Comparison of ENCODE assay signal across 16 mouse cellular contexts in the genomic region with DNA sequence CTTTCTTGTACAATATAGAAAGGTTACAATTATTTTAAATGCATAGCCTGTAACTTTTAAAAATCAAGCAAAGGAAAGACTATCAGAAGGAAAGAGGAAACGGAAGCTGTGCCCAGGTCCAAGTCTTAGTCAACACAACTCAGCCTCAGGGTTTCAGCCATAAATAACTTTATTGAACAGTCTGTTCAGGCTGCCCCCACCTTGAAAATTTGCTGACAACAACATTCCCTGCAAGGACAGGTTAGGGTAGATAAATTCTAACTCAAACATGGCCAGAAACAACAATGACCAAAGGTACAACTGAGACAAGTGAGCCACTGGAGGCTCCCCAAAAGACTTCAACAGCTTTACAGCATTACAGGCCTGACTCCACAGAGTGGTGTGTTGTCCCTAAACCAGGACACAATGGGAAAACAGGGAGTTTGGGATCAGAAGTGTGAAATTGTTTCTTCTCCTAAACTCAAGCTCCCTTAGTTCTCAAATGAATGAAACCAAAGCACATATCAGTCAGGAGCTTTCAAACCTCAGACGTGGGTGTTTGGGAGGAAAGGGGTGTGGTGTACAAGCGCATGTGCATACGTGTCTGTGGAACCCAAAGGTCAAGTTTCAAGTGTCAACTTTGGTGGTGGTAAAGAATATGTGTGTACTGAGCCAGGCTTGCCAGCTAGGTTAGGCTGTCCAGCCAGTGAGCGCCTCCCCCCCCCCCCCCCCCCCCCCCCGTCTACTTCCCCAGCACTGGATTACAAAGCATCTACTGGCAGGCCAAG. TPM values are rescaled to one million over a fixed set of nuclear protein-coding genes. Genes with fewer than 3 reads are reported as not detected.
A peak's percentile ranks its signal among the peaks of the same experiment; 100 is the strongest.
DNase-seq lines count a peak whose midpoint lies in the region; ATAC-seq and TF ChIP-seq lines count a peak whose summit lies in the region.
"Had no signal": no experiment of that assay in that cellular context is flagged by ENCODE, and none has a peak within 500 bp of the region (broad histone marks: within the 10 kb centered on the region; RNA-seq: fewer than 3 reads in every experiment).

No protein-coding gene starts in this region.

- H3K4me3 ChIP-seq in intestine, embryonic 15.5 days (replicated peaks), result no peak overlapping the region
- no peak overlapping the region for H3K4me3 ChIP-seq in midbrain, postnatal 0 days (ENCODE audit: low read depth, low read length)

- no peak overlapping the region for H3K4me2 ChIP-seq in intestine, embryonic 15.5 days (replicated peaks)
- no peak overlapping the region for H3K4me2 ChIP-seq in midbrain, postnatal 0 days (ENCODE audit: low read depth, low read length, poor library complexity, severe bottlenecking)
- H3K4me2 ChIP-seq: hindbrain, embryonic 14.5 days had no signal

- no peak overlapping the region for H3K27ac ChIP-seq in intestine, embryonic 15.5 days
- no peak overlapping the region for H3K27ac ChIP-seq in midbrain, postnatal 0 days (ENCODE audit: low read depth, low read length)
- H3K27ac ChIP-seq: hindbrain, embryonic 14.5 days had no signal

- peak; percentile 63 for ATAC-seq in intestine, embryonic 15.5 days
- ATAC-seq in monocyte, adult 5-6 weeks (replicated peaks; ENCODE audit: insufficient number of reproducible peaks, low FRiP score, low TSS enrichment, poor library complexity, severe bottlenecking), result peak; percentile 69
- ATAC-seq in midbrain, postnatal 0 days (ENCODE audit: low FRiP score), result no peak
- ATAC-seq: forebrain, embryonic 14.5 days had no signal

- DNase-seq in A20 (ENCODE audit: low read depth, low spot score), result peak; percentile 45
- peak; percentile 68 for DNase-seq in CD4-positive, CD25-positive, alpha-beta regulatory T cell, adult 2 months (ENCODE audit: low read depth, low spot score)
- DNase-seq in cerebellum, adult 9-10 months, result no peak
- DNase-seq in midbrain, postnatal 0 days (ENCODE audit: low spot score), result no peak
- no peak for DNase-seq in urinary bladder, adult 18-20 months (ENCODE audit: low spot score in 2 of 2)
- DNase-seq: adrenal gland, postnatal 14 days; cerebellum, adult 9-11 months; embryo, embryonic 11 days; heart, postnatal 10 days; kidney, adult 9 months; lung, adult 2 months; thymus, postnatal 4 days had no signal

- WGBS in intestine, embryonic 15.5 days, result 63% methylated on average over 5 of the region's 6 CpGs
- 79% methylated on average over 5 of the region's 6 CpGs for WGBS in midbrain, postnatal 0 days

- 0 out of 2 replicates have a peak, but pooled peaks cover 15% of the 10 kb centered on the region for H3K4me1 ChIP-seq in intestine, embryonic 15.5 days (replicated peaks)
- no peaks in the 10 kb centered on the region for H3K4me1 ChIP-seq in midbrain, postnatal 0 days (ENCODE audit: insufficient read depth, low read length)

- no peaks in the 10 kb centered on the region for H3K36me3 ChIP-seq in intestine, embryonic 15.5 days
- H3K36me3 ChIP-seq in midbrain, postnatal 0 days (ENCODE audit: insufficient read depth, low read length), result no peaks in the 10 kb centered on the region

- H3K9me3 ChIP-seq in intestine, embryonic 15.5 days, result no peaks in the 10 kb centered on the region
- H3K9me3 ChIP-seq in midbrain, postnatal 0 days (ENCODE audit: low read length), result no peaks in the 10 kb centered on the region

- H3K27me3 ChIP-seq in intestine, embryonic 15.5 days (replicated peaks), result no peaks in the 10 kb centered on the region
- H3K27me3 ChIP-seq in midbrain, postnatal 0 days (ENCODE audit: insufficient read depth, low read length), result no peaks in the 10 kb centered on the region

- TF ChIP-seq CTCF in midbrain, postnatal 0 days (IDR thresholded peaks at IDR 0.05), result no peak

- no peak overlapping the region for H3K9ac ChIP-seq in intestine, embryonic 15.5 days
- no peak overlapping the region for H3K9ac ChIP-seq in midbrain, postnatal 0 days (replicated peaks; ENCODE audit: low read length, poor library complexity, severe bottlenecking)
- H3K9ac ChIP-seq: hindbrain, embryonic 14.5 days had no signal

RNA-seq across cellular contexts. Expression of a gene that starts 14.9 kb away (rescaled TPM):
- polyA plus RNA-seq in intestine, embryonic 15.5 days (2015; fragmentation: Nextera tagmentation; extraction: Ambion mirVana), result 71.1 and 76.5 TPM in 2 replicates
- 252 to 459 TPM (median 254 TPM) in 3 replicates for total RNA-seq in monocyte, adult 5-6 weeks (2017)
- total RNA-seq in midbrain, postnatal 0 days (2014; rRNA removed), result 76.1 and 87.5 TPM in 2 replicates
- 82.7 and 91.9 TPM in 2 replicates for polyA plus RNA-seq in midbrain, postnatal 0 days (2015; fragmentation: Nextera tagmentation; extraction: Ambion mirVana)

Comparison
In these comparisons a context has a peak if more than half of its experiments do, and no peak if none do; other contexts are left out.
1. DNase-seq: peak in A20 (single experiment) and CD4-positive, CD25-positive, alpha-beta regulatory T cell, adult 2 months (single experiment); none in cerebellum, adult 9-10 months (single experiment), midbrain, postnatal 0 days (single experiment) and urinary bladder, adult 18-20 months (0 of 2).